ENCODE assay signal across 30 mouse cellular contexts in genomic region chr13:102634236-102634957, GRCm38 (mm10). TPM values are rescaled to one million over a fixed set of nuclear protein-coding genes. Genes with fewer than 3 reads are reported as not detected.
DNase-seq lines count a peak whose midpoint lies in the region; ATAC-seq lines count a peak whose summit lies in the region.
"Had no signal": no experiment of that assay in that cellular context is flagged by ENCODE, and none has a peak within 500 bp of the region (broad histone marks: within the 10 kb centered on the region; RNA-seq: fewer than 3 reads in every experiment).

No protein-coding gene starts in this region.

- H3K36me3 ChIP-seq in forebrain, embryonic 11.5 days (ENCODE audit: control insufficient read depth, insufficient read depth, low read length): no peaks in the 10 kb centered on the region
- H3K36me3 ChIP-seq in forebrain, embryonic 10.5 days (replicated peaks): no peaks in the 10 kb centered on the region
- H3K36me3 ChIP-seq in liver, embryonic 11.5 days (ENCODE audit: control insufficient read depth, insufficient read depth, low read length): no peaks in the 10 kb centered on the region
- H3K36me3 ChIP-seq in neural tube, embryonic 15.5 days: no peaks in the 10 kb centered on the region
- H3K36me3 ChIP-seq: embryonic facial prominence, embryonic 10.5 days; embryonic facial prominence, embryonic 13.5 days; forebrain, embryonic 12.5 days; forebrain, embryonic 15.5 days; G1E; heart, embryonic 12.5 days; heart, embryonic 15.5 days; hindbrain, embryonic 12.5 days; hindbrain, embryonic 15.5 days had no signal

- no peaks in the 10 kb centered on the region for H3K4me1 ChIP-seq in forebrain, embryonic 11.5 days (replicated peaks; ENCODE audit: control insufficient read depth, insufficient read depth, low read length)
- peaks cover 24% of the 10 kb centered on the region for H3K4me1 ChIP-seq in forebrain, embryonic 10.5 days
- H3K4me1 ChIP-seq in liver, embryonic 11.5 days (replicated peaks; ENCODE audit: control insufficient read depth, insufficient read depth, low read length): no peaks in the 10 kb centered on the region
- peaks cover 2% of the 10 kb centered on the region; the same call in 1 of the 2 replicates for H3K4me1 ChIP-seq in neural tube, embryonic 15.5 days
- H3K4me1 ChIP-seq: embryonic facial prominence, embryonic 10.5 days; embryonic facial prominence, embryonic 13.5 days; hindbrain, embryonic 12.5 days; hindbrain, embryonic 15.5 days had no signal

- 93% methylated on average over 10 of the region's 10 CpGs for WGBS in forebrain, embryonic 11.5 days
- 93% methylated on average over 10 of the region's 10 CpGs for WGBS in forebrain, embryonic 10.5 days
- WGBS in liver, embryonic 11.5 days: 85% methylated on average over 10 of the region's 10 CpGs
- WGBS in neural tube, embryonic 15.5 days: 94% methylated on average over 10 of the region's 10 CpGs

- no peak overlapping the region for H3K4me3 ChIP-seq in forebrain, embryonic 11.5 days (ENCODE audit: low read depth, low read length)
- H3K4me3 ChIP-seq in forebrain, embryonic 10.5 days: no peak overlapping the region
- no peak overlapping the region for H3K4me3 ChIP-seq in liver, embryonic 11.5 days (ENCODE audit: low read depth, low read length)
- no peak overlapping the region for H3K4me3 ChIP-seq in neural tube, embryonic 15.5 days (replicated peaks)
- H3K4me3 ChIP-seq: embryonic facial prominence, embryonic 10.5 days; embryonic facial prominence, embryonic 13.5 days; erythroblast, embryonic 14.5 days; forebrain, embryonic 12.5 days; forebrain, embryonic 15.5 days; heart, embryonic 12.5 days; heart, embryonic 15.5 days; hindbrain, embryonic 12.5 days; hindbrain, embryonic 15.5 days had no signal

- H3K4me2 ChIP-seq in forebrain, embryonic 11.5 days (ENCODE audit: low read depth, low read length, severe bottlenecking): no peak overlapping the region
- no peak overlapping the region for H3K4me2 ChIP-seq in liver, embryonic 11.5 days
- no peak overlapping the region for H3K4me2 ChIP-seq in neural tube, embryonic 15.5 days
- H3K4me2 ChIP-seq: embryonic facial prominence, embryonic 13.5 days; forebrain, embryonic 12.5 days; forebrain, embryonic 15.5 days; heart, embryonic 12.5 days; heart, embryonic 15.5 days; hindbrain, embryonic 12.5 days; hindbrain, embryonic 15.5 days had no signal

- no peak overlapping the region for H3K27ac ChIP-seq in forebrain, embryonic 11.5 days (ENCODE audit: low read depth, low read length)
- H3K27ac ChIP-seq in forebrain, embryonic 10.5 days: no peak overlapping the region
- H3K27ac ChIP-seq in liver, embryonic 11.5 days (ENCODE audit: low read depth, low read length): no peak overlapping the region
- no peak overlapping the region for H3K27ac ChIP-seq in neural tube, embryonic 15.5 days (replicated peaks)
- H3K27ac ChIP-seq: embryonic facial prominence, embryonic 10.5 days; embryonic facial prominence, embryonic 13.5 days; forebrain, embryonic 12.5 days; forebrain, embryonic 15.5 days; heart, embryonic 15.5 days; hindbrain, embryonic 12.5 days; hindbrain, embryonic 15.5 days had no signal

- ATAC-seq in forebrain, embryonic 11.5 days (replicated peaks; ENCODE audit: low FRiP score): no peak
- ATAC-seq in liver, embryonic 11.5 days (replicated peaks; ENCODE audit: low FRiP score): no peak
- peak; percentile 76 for ATAC-seq in granulocyte monocyte progenitor cell, adult 5-6 weeks (replicated peaks; ENCODE audit: poor library complexity, severe bottlenecking)
- no peak for ATAC-seq in neural tube, embryonic 15.5 days (ENCODE audit: low FRiP score)
- ATAC-seq: forebrain, embryonic 15.5 days; Patski had no signal

- no peaks in the 10 kb centered on the region for H3K9me3 ChIP-seq in forebrain, embryonic 11.5 days (ENCODE audit: control insufficient read depth, low read length)
- 0 out of 2 replicates have a peak, but pooled peaks cover 3% of the 10 kb centered on the region for H3K9me3 ChIP-seq in forebrain, embryonic 10.5 days
- H3K9me3 ChIP-seq in liver, embryonic 11.5 days (ENCODE audit: control insufficient read depth, low read length): no peaks in the 10 kb centered on the region
- H3K9me3 ChIP-seq in neural tube, embryonic 15.5 days (replicated peaks): no peaks in the 10 kb centered on the region
- H3K9me3 ChIP-seq: embryonic facial prominence, embryonic 10.5 days; embryonic facial prominence, embryonic 13.5 days; forebrain, embryonic 12.5 days; forebrain, embryonic 15.5 days; G1E; heart, embryonic 15.5 days; hindbrain, embryonic 15.5 days had no signal

- no peak overlapping the region for H3K9ac ChIP-seq in forebrain, embryonic 11.5 days (ENCODE audit: low read length)
- no peak overlapping the region for H3K9ac ChIP-seq in liver, embryonic 11.5 days (ENCODE audit: low read depth, low read length)
- no peak overlapping the region for H3K9ac ChIP-seq in neural tube, embryonic 15.5 days (replicated peaks)
- H3K9ac ChIP-seq: embryonic facial prominence, embryonic 13.5 days; forebrain, embryonic 12.5 days; forebrain, embryonic 15.5 days; heart, embryonic 12.5 days; heart, embryonic 15.5 days; hindbrain, embryonic 12.5 days; hindbrain, embryonic 15.5 days had no signal

- H3K27me3 ChIP-seq in forebrain, embryonic 11.5 days (ENCODE audit: control insufficient read depth, insufficient read depth, low read length): no peaks in the 10 kb centered on the region
- no peaks in the 10 kb centered on the region for H3K27me3 ChIP-seq in forebrain, embryonic 10.5 days (ENCODE audit: poor library complexity, severe bottlenecking)
- no peaks in the 10 kb centered on the region for H3K27me3 ChIP-seq in liver, embryonic 11.5 days (replicated peaks; ENCODE audit: control insufficient read depth, insufficient read depth, low read length)
- H3K27me3 ChIP-seq in neural tube, embryonic 15.5 days (replicated peaks): no peaks in the 10 kb centered on the region
- H3K27me3 ChIP-seq: CH12.LX; embryonic facial prominence, embryonic 13.5 days; forebrain, embryonic 12.5 days; forebrain, embryonic 15.5 days; heart, embryonic 12.5 days; heart, embryonic 15.5 days; hindbrain, embryonic 12.5 days; Patski had no signal

- DNase-seq in forebrain, embryonic 11.5 days (ENCODE audit: low spot score): peak; percentile 28
- no peak for DNase-seq in forebrain, embryonic 10.5 days (ENCODE audit: extremely low spot score, low spot score)
- DNase-seq in liver, embryonic 11.5 days (ENCODE audit: low spot score): peak; percentile 15
- DNase-seq in liver: no peak
- DNase-seq in right cerebral cortex, adult 18-20 months: no peak
- DNase-seq: adrenal gland, adult 2 months; adrenal gland, postnatal 14 days; B cell, adult 2 months; cerebellum, adult 11 months; cerebellum, adult 2 months; cerebellum, adult 9-11 months; cerebellum, postnatal 25 days; embryo, embryonic 11 days; gastrocnemius, postnatal 25 days; heart, adult 18-20 months; heart, postnatal 10 days had no signal

RNA-seq across cellular contexts. Expression of gene Cd180, which starts 59.0 kb away (rescaled TPM):
- 0.41 and 0.60 TPM in 2 replicates for polyA plus RNA-seq in forebrain, embryonic 11.5 days (2014; fragmentation: Nextera tagmentation; extraction: Ambion mirVana)
- 0.06 and 0.07 TPM in 2 replicates for polyA plus RNA-seq in forebrain, embryonic 10.5 days (2016; fragmentation: Nextera tagmentation; extraction: Ambion mirVana)
- polyA plus RNA-seq in liver, embryonic 11.5 days (2014; fragmentation: Nextera tagmentation; extraction: Ambion mirVana): 0.68 and 1.7 TPM in 2 replicates
- total RNA-seq in granulocyte monocyte progenitor cell, adult 5-6 weeks (2014; fragmentation: Nextera tagmentation): 32.1 and 37.9 TPM in 2 replicates
- 6.6 and 22.1 TPM in 2 replicates for total RNA-seq in granulocyte monocyte progenitor cell, adult 5-6 weeks (2017)
- 0.77 and 0.87 TPM in 2 replicates for polyA plus RNA-seq in neural tube, embryonic 15.5 days (2015; fragmentation: Nextera tagmentation; extraction: Ambion mirVana)
- polyA plus RNA-seq: erythroblast, embryonic 14.5 days; G1E; Patski had no signal

Comparison
In these comparisons a context has a peak if more than half of its experiments do, and no peak if none do; other contexts are left out.
1. DNase-seq: peak in forebrain, embryonic 11.5 days (single experiment) and liver, embryonic 11.5 days (single experiment); none in forebrain, embryonic 10.5 days (single experiment), liver (single experiment) and right cerebral cortex, adult 18-20 months (single experiment).